Mouse (Mus musculus) embryonic fibroblast, embryonic 13.5 days (primary cell): ENCODE results near the gene Dnhd1. TPM values are rescaled to one million over a fixed set of nuclear protein-coding genes. Genes with fewer than 3 reads are reported as not detected.

ENCODE experiments used
- H3K27ac ChIP-seq: 2 replicates; pipeline ENCODE4 v1.5.1; 2012; ENCODE audit warnings: low read length, control low read depth, inconsistent platforms; ENCODE audit not compliant: insufficient read depth
- H3K4me1 ChIP-seq: 2 replicates; pipeline ENCODE4 v1.6.1; 2011; ENCODE audit warnings: low read length; ENCODE audit not compliant: control insufficient read depth, insufficient read depth
- H3K4me3 ChIP-seq: 2 replicates; pipeline ENCODE4 v1.5.1; 2011; ENCODE audit warnings: mild to moderate bottlenecking, control low read depth, low read length; ENCODE audit not compliant: insufficient read depth
- CTCF ChIP-seq: IDR thresholded peaks from 2 replicates; pipeline ENCODE4 v1.5.1; 2011; ENCODE audit warnings: mild to moderate bottlenecking, control low read depth, low read length, moderate library complexity, borderline replicate concordance; ENCODE audit not compliant: insufficient read depth
- POLR2A ChIP-seq: IDR thresholded peaks from 2 replicates; pipeline ENCODE4 v1.6.1; 2011; ENCODE audit warnings: low read depth, mild to moderate bottlenecking, control low read depth, low read length, moderate library complexity
- polyA plus RNA-seq: library from polyadenylated mRNA; stranded (reverse); fragments of >200 nt; gene quantifications from 2 replicates; pipeline ENCODE4 v1.2.4, GENCODE M21; 2011; ENCODE audit warnings: low read depth; ENCODE audit not compliant: missing spikeins, insufficient read length

The Dnhd1 gene
- 1.6 and 3.1 TPM in 2 replicates for polyA plus RNA-seq

- peak; percentile 53; the same call in 1 of the 2 replicates for TF ChIP-seq POLR2A
- peak; percentile 33; the same call in 1 of the 2 replicates for TF ChIP-seq CTCF
- Histone ChIP-seq H3K4me1 (no peaks in the 10 kb centered on the region), H3K4me3 (peak within 1 kb of the TSS; percentile 26), H3K27ac (0 out of 2 replicates have a peak within 1 kb of the TSS, but pooled peaks have one; percentile 21)
Observed at GRCm38 (mm10) chr7:105650639-105651435, at the start of gene Dnhd1. TSS of gene Dnhd1 (plus strand) at chr7:105650827.

GRCm38 (mm10) chr7:105602860-105603623 lies 47.6 kb upstream of the Dnhd1 start:
- H3K27ac ChIP-seq = no peak overlapping the region
- H3K4me3 ChIP-seq = no peak overlapping the region
- H3K4me1 ChIP-seq = no peaks in the 10 kb centered on the region; the same call in 1 of the 2 replicates
- TF ChIP-seq CTCF (peak; percentile 70; the same call in 1 of the 2 replicates), POLR2A (no peak)

DNA sequence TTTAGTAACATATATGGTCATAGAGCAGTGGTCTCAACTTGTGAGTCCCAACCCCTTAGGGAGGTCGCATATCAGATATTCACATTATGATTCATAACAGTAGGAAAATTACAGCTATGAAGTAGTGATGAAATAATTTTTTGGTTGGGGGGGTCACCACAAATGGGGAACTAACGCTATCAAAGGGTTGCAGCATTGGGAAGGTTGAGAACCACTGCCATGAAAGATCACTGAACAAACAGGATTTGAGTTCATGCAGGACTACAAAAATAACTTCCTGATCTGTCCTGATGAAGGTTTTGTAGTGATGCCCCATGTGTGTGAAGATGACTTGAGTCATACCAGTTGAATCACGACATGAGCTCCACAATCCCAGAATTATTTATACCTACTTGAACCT lies 42.2 kb upstream of the Dnhd1 start:
- H3K4me3 ChIP-seq = no peak overlapping the region
- H3K4me1 ChIP-seq = no peaks in the 10 kb centered on the region; the same call in 1 of the 2 replicates
- H3K27ac ChIP-seq = 0 out of 2 replicates have a peak overlapping the region, but pooled peaks have one; percentile 18
- TF ChIP-seq CTCF = no peak
- TF ChIP-seq POLR2A = no peak

DNA sequence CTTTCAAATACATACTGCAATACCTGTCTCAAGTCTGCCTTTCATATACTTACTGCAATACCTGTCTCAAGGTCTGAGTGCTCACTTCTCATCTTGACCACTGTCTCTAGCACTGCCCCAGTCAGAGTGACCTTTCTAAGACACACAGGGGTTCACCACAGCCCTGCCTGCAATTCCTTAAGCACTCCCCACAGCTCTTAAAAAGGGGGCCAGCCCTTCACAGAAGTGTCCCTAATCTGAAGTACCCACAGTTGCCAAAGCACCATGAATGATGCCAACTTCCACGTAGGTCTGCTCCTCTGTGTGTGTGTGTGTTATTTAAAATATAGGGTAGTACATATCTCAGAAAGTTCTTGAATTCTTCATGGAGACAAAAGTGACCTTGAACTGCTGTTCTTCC lies 38.9 kb upstream of the Dnhd1 start:
- TF ChIP-seq POLR2A (no peak), CTCF (no peak)
- Histone ChIP-seq H3K4me1 (peaks cover 8% of the 10 kb centered on the region; the same call in 1 of the 2 replicates), H3K27ac (no peak overlapping the region), H3K4me3 (no peak overlapping the region)

- Histone ChIP-seq H3K27ac (no peak overlapping the region), H3K4me1 (0 out of 2 replicates have a peak, but pooled peaks cover 8% of the 10 kb centered on the region), H3K4me3 (no peak overlapping the region)
- TF ChIP-seq CTCF (no peak), POLR2A (no peak)
Observed at GRCm38 (mm10) chr7:105614400-105614799, 36.2 kb upstream of the Dnhd1 start.

DNA sequence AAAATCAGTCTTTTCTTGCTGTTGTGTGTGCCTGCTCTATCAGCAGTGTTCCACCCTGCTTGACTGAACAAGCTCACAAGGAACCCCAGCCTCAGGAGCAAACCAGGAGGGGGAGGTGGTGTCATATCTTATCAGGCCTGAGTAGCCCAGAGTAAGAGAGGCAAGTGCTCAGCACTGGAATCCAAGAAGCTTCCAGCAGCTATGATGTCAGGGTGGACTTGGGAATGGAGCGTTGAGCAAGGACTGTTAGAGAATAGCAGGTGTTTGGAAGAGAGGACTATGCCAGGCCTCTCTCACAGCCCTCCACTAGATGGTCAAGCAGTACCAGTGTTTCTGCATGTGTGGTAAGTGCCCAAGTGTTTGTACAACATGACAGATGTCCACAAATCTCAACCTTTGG lies 34.9 kb upstream of the Dnhd1 start:
- no peak overlapping the region for H3K4me3 ChIP-seq
- no peak overlapping the region for H3K27ac ChIP-seq
- TF ChIP-seq POLR2A (no peak), CTCF (no peak)
- 0 out of 2 replicates have a peak, but pooled peaks cover 9% of the 10 kb centered on the region for H3K4me1 ChIP-seq

DNA sequence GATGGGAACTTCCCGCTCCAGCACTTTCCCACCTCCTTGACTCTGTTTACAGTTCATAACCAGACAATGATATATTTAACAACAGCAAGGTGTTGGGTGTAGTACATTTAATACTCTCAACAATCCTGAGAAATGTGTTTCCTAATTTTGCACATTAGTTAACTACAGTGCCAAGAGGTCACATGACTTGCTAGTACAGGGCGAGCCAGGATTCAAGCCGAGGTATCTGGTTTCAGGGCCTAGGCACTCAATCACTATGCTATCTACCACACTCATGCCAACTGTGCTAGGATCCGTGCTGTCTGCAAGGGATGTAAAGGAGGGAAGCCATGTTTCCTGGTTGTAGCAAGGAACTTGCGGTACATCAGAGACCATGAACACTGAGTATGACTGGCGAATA lies 34.1 kb upstream of the Dnhd1 start:
- H3K27ac ChIP-seq = no peak overlapping the region
- H3K4me1 ChIP-seq = peaks cover 17% of the 10 kb centered on the region; the same call in 1 of the 2 replicates
- TF ChIP-seq POLR2A = no peak
- TF ChIP-seq CTCF = no peak
- no peak overlapping the region for H3K4me3 ChIP-seq

DNA sequence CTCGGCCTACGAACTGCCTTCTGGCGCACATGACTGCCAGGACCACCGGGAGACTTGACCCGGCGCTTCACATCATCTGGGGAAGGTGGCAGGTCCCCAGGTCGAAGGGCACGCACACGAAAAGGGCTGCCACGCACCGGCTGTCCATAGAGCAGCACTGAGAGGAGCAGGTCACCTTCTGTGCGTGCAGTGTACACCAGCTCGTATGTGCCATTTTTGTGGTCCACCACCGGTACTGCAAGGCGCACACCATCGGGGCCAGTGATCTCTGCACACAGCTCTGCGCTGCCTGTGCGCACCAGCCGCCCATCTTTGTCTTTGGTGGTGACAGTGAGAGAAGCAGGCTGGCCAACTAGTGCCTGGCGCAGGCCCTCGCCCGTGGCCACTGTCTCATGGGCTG lies 32.8 kb upstream of the Dnhd1 start:
- H3K4me1 ChIP-seq = peaks cover 27% of the 10 kb centered on the region; the same call in 1 of the 2 replicates
- no peak overlapping the region for H3K27ac ChIP-seq
- H3K4me3 ChIP-seq = no peak overlapping the region
- TF ChIP-seq POLR2A (no peak), CTCF (no peak)

DNA sequence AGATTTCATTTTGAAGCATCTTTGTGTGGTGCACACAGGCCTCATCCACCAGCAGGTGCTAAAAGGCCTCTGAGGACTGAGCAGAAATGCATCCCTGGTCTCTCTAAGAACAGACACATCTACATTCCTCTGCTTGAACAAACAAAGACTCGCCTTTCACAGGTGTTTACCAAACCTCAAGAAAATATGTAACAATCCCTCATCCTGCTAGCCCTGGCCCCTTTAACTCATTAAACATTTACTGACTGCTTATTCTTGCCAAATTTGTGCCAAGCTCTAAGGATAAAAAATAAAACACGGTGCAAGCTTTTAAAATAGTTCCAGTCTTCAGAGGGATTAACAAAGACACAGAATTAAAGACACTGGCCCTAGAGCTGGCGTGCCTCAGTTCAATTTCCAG lies 30.9 kb upstream of the Dnhd1 start:
- Histone ChIP-seq H3K4me1 (peaks cover 24% of the 10 kb centered on the region; the same call in 1 of the 2 replicates), H3K4me3 (no peak overlapping the region), H3K27ac (no peak overlapping the region)
- TF ChIP-seq POLR2A (no peak), CTCF (no peak)

GRCm38 (mm10) chr7:105621053-105621452 lies 29.6 kb upstream of the Dnhd1 start:
- Histone ChIP-seq H3K4me1 (peaks cover 19% of the 10 kb centered on the region; the same call in 1 of the 2 replicates), H3K27ac (peak overlapping the region; percentile 83), H3K4me3 (no peak overlapping the region)
- no peak for TF ChIP-seq POLR2A
- TF ChIP-seq CTCF = no peak
